ENCODE assay signal across 8 mouse cellular contexts in the genomic region with DNA sequence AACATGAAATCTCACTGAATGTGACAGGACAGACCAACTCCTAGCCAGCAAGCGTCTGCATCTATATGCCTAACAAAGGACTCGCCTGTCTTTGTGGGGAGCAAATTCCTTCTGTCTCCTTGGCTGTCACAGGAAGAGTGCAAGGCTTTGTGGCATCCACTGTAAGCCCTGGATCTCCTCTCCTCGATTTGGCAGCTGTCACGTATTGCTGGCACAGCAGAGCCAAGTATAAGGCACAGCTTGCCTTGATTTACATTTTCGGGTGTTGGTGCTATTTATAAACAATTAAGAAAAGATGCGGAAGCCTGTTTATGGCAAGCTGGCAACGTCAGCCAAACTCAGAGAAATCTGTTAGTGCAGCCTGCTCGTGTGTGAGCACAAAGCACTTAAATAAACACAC. TPM values are rescaled to one million over a fixed set of nuclear protein-coding genes. Genes with fewer than 3 reads are reported as not detected.
DNase-seq lines count a peak whose midpoint lies in the region; ATAC-seq lines count a peak whose summit lies in the region.

No protein-coding gene starts in this region.

- ATAC-seq in frontal cortex, adult (ENCODE audit: low TSS enrichment) = peak; percentile 70
- no peak for ATAC-seq in limb, embryonic 15.5 days (ENCODE audit: insufficient number of reproducible peaks, low FRiP score, low TSS enrichment, low read depth)

- intact Hi-C loops in gastrocnemius, postnatal 36 days (cut with DNase I) = no loop called here

- H3K9me3 ChIP-seq in limb, embryonic 15.5 days = no peaks in the 10 kb centered on the region

- H3K27ac ChIP-seq in limb, embryonic 15.5 days = peak overlapping the region; percentile 65

- no peaks in the 10 kb centered on the region for H3K27me3 ChIP-seq in limb, embryonic 15.5 days

- WGBS in limb, embryonic 15.5 days = 21% methylated on average over 8 of the region's 8 CpGs

- H3K4me3 ChIP-seq in limb, embryonic 15.5 days = no peak overlapping the region

- H3K36me3 ChIP-seq in limb, embryonic 15.5 days = no peaks in the 10 kb centered on the region

- no peak for DNase-seq in frontal cortex, postnatal 25 days (ENCODE audit: low spot score in 2 of 2)
- DNase-seq in right cerebral cortex, adult 18-20 months = peak; percentile 33
- no peak for DNase-seq in right cerebral cortex, postnatal 14 days
- no peak for DNase-seq in gastrocnemius, postnatal 36 days
- no peak for DNase-seq in thymus, postnatal 25 days
- no peak for DNase-seq in thymus, postnatal 36 days

- H3K4me2 ChIP-seq in limb, embryonic 15.5 days = no peak overlapping the region

- H3K4me1 ChIP-seq in limb, embryonic 15.5 days = peaks cover 63% of the 10 kb centered on the region

- H3K9ac ChIP-seq in limb, embryonic 15.5 days = no peak overlapping the region

RNA-seq across cellular contexts. Expression of a gene that starts 25.3 kb away (rescaled TPM):
- polyA plus RNA-seq in limb, embryonic 15.5 days (2015; fragmentation: Nextera tagmentation; extraction: Ambion mirVana) = 21.6 and 23.2 TPM in 2 replicates
- 1 to 10 TPM; 6.3 to 6.9 TPM for total RNA-seq in gastrocnemius, postnatal 36 days (2021)
